Mouse (Mus musculus) inflammation-experienced regulatory T-cells, adult 6 months (primary cell): ENCODE measurements around the gene Pebp1. TPM values are rescaled to one million over a fixed set of nuclear protein-coding genes. Genes with fewer than 3 reads are reported as not detected.

Source experiments
- ATAC-seq: one replicate; pipeline ENCODE4 v1.8.0; 2017
- polyA plus RNA-seq, 3 experiments: library from polyadenylated mRNA; unstranded; fragments of 100-300 nt; shearing (Covaris generic); gene quantifications; one replicate each; pipeline ENCODE4 v1.2.1; 2017

The Pebp1 gene
- polyA plus RNA-seq, 3 experiments from 2014 or later = 125 to 143 (median 133) TPM

DNA sequence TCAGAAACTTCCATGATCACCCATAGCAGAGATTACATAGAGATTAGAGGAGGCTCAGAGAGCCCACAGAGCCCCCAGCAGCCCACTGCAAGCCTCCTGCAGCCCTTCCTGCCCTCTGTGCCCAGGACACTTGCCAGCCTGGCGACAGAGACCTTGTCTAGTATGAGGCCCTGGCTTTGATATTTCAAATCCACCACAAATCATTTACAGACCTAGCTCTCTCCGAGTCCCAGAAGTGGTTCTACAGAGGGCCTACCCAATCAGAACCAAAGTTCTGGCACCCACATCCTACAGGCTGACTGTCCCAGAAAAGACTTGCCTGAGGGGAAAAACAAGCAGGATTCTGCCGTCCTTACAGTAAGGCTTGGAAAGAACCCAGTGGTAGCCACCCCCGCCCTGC lies 2.2 kb downstream of the Pebp1 start:
- ATAC-seq = no peak

DNA sequence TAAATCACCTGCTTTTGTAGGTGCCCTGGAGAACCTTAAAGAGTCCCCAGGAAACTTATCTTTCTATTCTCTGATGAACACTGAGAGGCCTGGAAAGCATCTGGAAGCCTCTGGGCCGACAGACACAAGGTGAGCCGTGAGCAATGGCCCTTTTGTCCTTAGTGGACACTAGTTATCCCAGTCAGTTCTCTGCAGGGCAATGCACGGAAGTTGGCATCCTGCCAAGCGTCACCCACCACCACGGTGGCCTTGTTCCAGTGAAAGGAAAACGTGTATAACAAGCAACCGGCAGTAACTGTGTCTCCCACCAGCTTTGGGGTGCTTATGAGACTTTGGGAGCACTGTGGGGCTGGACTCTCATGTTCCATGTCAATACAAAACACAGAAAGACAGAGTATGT lies 2.7 kb downstream of the Pebp1 start:
- ATAC-seq = no peak

DNA sequence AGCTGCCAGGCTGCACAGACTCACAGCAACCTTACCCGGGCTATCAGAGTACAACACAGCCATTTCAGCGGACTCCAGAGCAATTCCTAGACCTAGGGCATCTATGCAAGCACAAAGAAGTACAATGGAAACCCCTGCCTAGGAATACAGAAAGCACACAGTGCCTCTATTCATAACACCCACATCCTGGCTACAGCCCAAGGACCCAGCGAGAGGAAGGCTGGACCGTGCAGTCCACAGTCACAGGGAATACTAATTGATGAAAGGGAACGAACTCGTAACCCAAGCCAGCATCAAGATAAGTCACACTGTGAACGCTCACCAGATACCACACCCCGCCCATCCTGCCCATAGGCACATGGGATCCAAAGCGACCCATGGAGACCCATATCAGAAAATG lies 3.4 kb downstream of the Pebp1 start:
- ATAC-seq = no peak

DNA sequence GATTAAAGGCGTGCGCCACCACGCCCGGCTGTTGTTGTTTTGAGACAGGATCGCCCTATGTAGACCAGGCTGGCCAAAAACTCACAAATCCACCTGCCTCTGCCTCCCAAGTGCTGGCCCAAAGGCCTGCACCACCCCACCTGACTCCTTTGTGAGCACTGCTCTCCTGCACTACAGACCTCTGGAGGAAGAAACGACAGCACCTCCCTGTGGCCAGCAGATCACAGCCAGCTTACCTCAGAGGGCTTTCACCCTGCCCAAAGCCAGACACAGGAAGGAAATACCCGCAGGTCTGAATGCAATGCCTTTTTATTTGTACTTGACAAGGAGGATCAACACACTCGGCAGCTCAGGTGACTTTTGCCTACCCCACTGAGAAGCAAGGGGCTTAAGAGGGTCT lies 5.1 kb downstream of the Pebp1 start:
- ATAC-seq = no peak

DNA sequence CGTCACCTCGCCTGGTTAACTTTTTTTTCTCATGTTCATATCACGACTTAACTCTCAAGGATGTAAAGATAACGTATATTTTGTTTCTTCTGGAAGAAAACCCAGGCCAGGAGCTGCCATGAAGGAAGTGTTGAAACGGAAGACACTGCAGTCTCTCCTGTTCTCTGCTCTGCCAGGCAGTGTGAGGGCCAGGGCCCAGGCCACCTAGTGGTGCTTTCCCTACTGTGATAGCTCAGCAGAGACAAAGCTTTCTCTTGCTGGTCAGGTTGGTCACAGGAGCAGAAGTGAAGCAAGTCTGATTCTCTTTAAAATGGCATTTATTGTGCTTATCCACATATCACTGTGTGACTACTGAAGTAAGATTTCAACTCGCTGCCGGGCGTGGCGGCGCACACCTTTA lies 5.9 kb downstream of the Pebp1 start:
- no peak for ATAC-seq

- ATAC-seq = no peak
Measured at GRCm38 (mm10) chr5:117279669-117280050, 7.8 kb downstream of the Pebp1 start.

DNA sequence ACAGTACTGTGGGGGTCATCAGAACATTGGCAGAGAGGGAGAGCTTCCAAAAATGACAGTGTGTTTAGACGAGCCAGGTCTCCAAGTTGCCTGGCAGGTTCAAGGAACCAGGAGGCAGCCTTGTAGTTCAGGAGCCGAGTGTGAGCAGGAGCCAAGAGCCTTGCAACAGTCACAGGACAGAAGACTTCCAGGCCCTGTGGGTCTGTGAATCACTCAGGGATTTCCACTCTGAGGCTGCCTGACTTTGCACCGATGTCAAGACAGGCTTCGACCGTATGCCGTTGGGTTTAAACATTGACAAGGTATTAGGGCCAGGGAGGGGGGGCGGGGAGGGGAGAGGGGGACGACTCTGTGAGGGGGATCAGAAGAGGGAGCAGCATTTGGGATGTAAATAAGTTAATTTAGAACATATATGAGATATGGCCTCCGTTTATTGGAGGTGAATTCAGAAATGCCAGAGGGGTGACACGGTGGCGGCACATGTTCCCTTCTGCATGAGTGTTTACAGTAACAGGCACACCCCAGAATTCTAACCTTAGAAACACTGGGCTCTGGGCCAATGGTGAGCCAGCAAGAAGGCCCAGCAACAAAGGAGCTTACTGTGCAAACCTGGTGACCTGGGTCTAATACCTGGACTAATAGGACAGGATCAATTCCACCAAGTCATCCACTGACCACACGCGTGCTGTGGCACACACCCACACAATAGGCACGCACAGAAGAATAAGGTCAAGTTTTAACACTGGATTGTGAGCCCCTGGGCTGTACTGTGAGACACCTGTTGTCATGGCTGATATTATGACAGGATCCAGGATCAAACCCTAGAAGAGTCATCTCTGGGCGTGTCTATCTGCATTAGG lies 8.4 kb downstream of the Pebp1 start:
- ATAC-seq = no peak

GRCm38 (mm10) chr5:117277784-117278183 lies 9.6 kb downstream of the Pebp1 start:
- no peak for ATAC-seq

DNA sequence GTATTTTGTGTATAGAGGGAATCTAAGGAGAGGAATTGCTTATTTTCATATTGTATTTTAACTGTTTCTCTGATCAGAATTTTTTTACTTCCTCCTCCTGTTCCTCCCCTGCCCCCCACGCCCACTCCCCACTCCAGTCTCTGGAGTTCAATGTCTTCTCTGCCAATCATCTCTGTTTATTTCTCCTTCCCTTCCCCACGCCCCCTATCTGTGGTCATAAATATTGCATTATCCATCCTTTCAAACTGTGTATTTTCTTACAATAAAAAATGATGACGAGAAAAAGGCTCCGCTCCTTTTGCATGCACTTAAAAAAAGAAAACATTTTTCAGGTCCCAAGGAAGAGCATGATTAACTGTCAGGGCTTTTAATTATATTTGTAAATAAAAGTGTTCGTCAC lies 12.6 kb downstream of the Pebp1 start:
- no peak for ATAC-seq

GRCm38 (mm10) chr5:117271945-117272344 lies 15.5 kb downstream of the Pebp1 start:
- no peak for ATAC-seq

- no peak for ATAC-seq
Measured at GRCm38 (mm10) chr5:117269395-117269794, 18.0 kb downstream of the Pebp1 start.

- ATAC-seq = no peak
Measured at GRCm38 (mm10) chr5:117268749-117269148, 18.7 kb downstream of the Pebp1 start.

DNA sequence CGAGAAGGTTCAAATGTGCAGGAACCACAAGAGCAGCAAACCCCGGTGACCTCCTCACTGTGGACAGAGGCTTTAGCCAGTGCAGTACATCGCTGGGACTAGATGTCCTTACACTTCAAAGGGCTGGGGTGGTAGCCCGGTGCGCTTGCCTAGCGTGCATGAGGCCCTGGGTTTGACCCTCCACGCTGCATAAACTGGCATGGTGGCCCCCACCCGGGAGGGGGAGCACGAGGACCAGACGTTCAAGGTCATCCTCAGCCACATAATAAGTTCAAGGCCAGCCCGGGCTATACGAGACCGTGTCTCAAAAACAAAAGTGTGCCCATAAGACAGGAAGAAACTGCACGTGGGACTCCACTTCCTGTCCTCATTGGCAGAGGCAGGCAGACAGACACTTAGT lies 19.5 kb downstream of the Pebp1 start:
- no peak for ATAC-seq

- ATAC-seq = no peak
Measured at GRCm38 (mm10) chr5:117264701-117265100, 22.7 kb downstream of the Pebp1 start.

- ATAC-seq = no peak
Measured at GRCm38 (mm10) chr5:117263566-117263965, 23.9 kb downstream of the Pebp1 start.

DNA sequence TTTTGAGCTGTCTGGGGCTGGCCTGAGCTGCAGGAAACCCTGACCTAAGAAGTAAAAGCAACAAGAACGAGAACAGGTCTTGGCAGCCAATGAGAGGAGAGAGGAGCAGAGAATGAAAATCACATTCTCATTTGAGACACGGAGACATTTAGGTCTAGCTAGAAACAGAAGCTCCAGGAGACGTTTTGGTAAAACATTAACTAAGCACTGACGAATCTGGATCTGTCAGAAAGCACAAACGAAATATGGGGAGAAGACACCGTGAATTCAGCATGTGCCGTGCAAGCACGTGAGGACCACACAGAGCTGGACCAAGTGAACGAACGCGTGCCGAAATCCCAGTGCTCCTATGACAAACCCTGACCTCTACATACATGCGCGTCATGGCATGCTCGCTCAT lies 29.1 kb downstream of the Pebp1 start:
- ATAC-seq = no peak

DNA sequence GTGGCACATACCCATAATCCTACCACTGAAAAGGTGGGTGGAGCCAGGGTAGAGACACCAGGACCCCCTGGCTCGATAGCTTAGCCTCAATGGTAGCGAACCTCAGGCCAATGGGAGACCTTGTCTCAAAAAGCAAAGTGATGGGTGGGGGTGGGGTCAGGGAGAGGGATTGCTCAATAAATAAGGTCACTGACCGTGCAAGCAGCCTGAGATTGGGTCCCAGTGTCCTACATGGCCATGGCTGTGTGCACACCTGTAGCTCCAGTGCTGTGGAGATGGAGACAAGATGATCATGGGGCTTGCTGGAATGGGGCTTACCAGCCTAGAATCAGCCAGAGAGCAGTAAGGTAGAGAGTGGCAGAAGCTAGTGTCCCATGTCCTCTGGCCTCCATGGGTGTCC lies 35.7 kb downstream of the Pebp1 start:
- ATAC-seq = no peak

DNA sequence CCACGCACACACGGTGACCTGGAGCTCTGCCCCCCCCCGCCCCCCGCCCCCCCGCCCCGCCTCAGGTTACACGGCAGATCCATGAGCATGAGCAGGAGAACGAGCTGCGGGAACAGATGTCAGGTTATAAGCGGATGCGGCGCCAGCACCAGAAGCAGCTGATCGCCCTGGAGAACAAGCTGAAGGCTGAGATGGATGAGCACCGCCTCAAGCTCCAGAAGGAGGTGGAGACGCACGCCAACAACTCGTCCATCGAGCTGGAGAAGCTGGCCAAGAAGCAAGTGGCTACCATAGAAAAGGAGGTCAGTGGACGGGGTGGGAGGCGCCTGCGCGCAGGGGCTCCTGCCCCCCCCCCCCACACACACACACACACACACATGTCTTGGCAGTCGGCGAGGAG lies 36.6 kb downstream of the Pebp1 start:
- no peak for ATAC-seq

DNA sequence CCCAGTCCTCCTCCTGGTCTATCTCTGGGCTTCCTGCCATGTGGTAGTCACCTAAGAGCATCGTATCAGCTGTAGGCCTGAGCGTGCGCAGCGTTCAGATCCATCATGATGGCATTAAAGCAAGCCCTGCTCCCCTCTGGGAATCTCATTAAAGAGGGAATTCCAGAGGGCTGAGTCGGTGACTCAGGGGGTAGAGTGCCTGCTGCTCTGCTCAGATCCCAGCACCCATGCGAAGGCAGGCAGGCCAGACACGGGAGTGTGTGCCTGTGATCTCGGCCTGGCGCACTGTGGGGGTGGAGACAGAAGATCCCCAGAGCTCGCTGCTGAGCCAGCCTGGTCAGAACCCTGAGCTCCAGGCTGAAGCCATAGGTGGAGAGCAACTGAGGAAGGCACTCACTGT lies 39.1 kb downstream of the Pebp1 start:
- ATAC-seq = no peak

DNA sequence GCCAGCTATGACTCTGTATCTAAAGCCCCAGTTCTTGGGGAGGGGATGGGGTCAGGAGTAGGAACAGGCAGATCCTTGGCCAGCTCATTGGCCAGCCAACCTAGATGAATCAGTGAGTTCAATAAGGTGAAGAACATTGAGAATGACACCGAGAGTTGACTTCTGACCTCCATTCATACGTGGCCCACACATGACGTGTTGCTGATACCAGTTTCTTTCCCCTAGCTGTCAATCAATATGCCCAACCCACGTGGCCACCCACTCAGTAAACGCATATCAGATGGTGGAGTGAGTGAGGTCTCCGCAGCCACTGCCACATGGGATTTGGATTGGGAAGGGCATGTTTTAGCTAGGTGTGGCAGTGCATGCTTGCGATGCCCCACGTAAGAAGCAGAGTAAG lies 42.3 kb downstream of the Pebp1 start:
- no peak for ATAC-seq

DNA sequence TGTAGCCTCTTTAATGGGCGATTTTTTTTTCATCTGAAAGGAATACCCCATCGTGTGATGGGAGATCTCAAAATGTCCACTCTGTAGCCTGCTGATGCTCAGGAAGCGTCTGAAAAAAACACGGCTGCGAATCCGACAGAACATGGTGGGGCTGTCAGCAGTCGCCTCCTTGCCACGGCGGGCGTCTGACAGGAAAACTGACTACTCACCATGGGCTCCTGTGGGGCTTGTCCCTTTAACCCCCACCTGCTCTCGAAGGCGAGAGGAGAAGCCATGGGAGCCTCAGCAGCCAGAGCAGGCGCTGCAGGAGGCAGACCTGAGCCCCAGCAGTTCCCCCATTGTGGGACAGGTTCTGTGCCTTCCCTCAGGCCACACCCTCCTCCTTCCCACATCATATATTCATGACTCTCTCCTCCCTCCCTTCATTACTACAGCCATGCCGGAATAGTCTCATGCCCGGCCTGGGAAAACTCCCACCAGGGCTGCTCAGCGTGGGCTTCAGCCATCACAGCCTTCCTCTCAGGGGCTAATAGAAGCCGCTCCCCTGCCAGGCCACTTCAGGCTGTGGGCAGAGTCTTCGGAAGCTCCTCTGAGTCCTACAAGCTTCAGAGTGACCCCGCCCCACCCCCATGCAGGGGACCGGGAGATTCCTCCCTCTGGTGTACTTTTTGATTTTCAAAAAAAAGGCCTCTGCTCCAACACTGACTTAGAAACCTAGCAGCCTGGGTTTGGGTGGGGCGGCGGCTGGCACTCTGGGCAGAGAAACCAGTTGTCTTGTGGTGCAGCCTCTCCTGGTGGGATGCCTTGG lies 44.5 kb downstream of the Pebp1 start:
- no peak for ATAC-seq

DNA sequence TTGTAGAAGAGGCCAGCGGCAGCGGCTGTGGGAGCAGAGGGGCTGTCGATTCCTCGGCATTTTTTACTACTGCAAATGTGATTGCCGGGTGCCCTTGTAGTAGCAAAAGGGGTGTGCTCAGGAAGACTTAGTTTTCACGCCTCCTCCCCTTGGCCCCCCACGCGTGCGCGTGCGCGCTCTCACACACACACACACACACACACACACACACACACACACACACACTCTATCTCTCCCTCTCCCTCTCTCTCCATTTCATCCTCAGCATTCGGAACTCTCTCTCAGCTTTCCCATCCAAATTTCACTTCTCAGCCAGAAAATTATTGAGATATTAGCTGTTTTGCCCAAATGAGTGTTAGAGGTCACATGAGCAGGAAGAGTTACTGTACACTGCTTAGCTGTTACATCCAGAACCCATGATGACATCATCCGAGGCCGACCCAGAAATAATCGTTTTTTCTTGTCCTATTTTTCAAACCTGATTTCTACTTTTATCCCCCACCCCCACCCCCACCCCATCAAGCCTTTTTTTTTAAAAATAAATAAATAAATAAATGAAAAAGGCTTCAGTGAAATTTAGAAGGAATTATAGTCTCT lies 45.4 kb downstream of the Pebp1 start:
- no peak for ATAC-seq

- ATAC-seq = no peak
Measured at GRCm38 (mm10) chr5:117240761-117241322, 46.6 kb downstream of the Pebp1 start.
